Mouse (Mus musculus) cerebellum, adult 2 months (tissue): ENCODE data around the gene Rfc2. TPM values are rescaled to one million over a fixed set of nuclear protein-coding genes. Genes with fewer than 3 reads are reported as not detected.
"Not testable (repeated sequence)": the region's sequence is repeated elsewhere in the genome, so short reads cannot be mapped to it uniquely, and the experiment has no call there.

Experiments used
- DNase-seq, 2 experiments: peaks; one replicate each; pipeline ENCODE4 v3.0.0; 2021
- H3K27ac ChIP-seq: fragments of 200-500 bp; 2 replicates; pipeline ENCODE4 v1.5.1; 2012; ENCODE audit warnings: low read length, control low read depth, inconsistent platforms; ENCODE audit not compliant: insufficient read depth
- H3K27me3 ChIP-seq: fragments of 200-500 bp; 2 replicates; pipeline ENCODE4 v1.6.1; 2012; ENCODE audit warnings: inconsistent platforms, mild to moderate bottlenecking, low read length, moderate library complexity; ENCODE audit not compliant: control insufficient read depth, insufficient read depth
- H3K4me1 ChIP-seq: fragments of 200-500 bp; 2 replicates; pipeline ENCODE4 v1.6.1; 2011; ENCODE audit warnings: low read length; ENCODE audit not compliant: control insufficient read depth, insufficient read depth
- H3K4me3 ChIP-seq: fragments of 200-500 bp; replicated peaks from 2 replicates; pipeline ENCODE3; 2011; ENCODE audit warnings: mild to moderate bottlenecking, low read depth, low read length, control low read depth; ENCODE audit not compliant: insufficient read depth
- CTCF ChIP-seq: fragments of 200-500 bp; IDR thresholded peaks from 2 replicates; pipeline ENCODE4 v1.5.1; 2011; ENCODE audit warnings: low read depth, mild to moderate bottlenecking, control low read depth, low read length, moderate library complexity, borderline replicate concordance; ENCODE audit not compliant: insufficient read depth
- POLR2A ChIP-seq: fragments of 200-500 bp; IDR thresholded peaks from 2 replicates; pipeline ENCODE4 v1.6.1; 2011; ENCODE audit warnings: low read length, control low read depth, borderline replicate concordance; ENCODE audit not compliant: insufficient read depth
- WGBS: fragments of 180-500 bp; shearing (Covaris S2); methylation state at CpG from one replicate; pipeline ENCODE4 v1.1.7; 2018; 5-methylcytosine and 5-hydroxymethylcytosine counted together
- polyA plus RNA-seq: library from polyadenylated mRNA; depleted of rRNA; stranded (reverse); fragments of >200 nt; gene quantifications from 2 replicates; pipeline ENCODE4 v1.2.3, GENCODE M21; 2012

Rfc2 gene
- polyA plus RNA-seq, 1 experiment = 116 TPM

GRCm38 (mm10) chr5:134637820-134638367 lies 56.7 kb downstream of the Rfc2 start:
- WGBS = 10% methylated on average over 5 of the region's 5 CpGs
- Histone ChIP-seq H3K4me1 (no peaks in the 10 kb centered on the region), H3K27me3 (no peaks in the 10 kb centered on the region), H3K27ac (no peak overlapping the region), H3K4me3 (peak overlapping the region; percentile 72)
- DNase-seq = no peak
- TF ChIP-seq CTCF (no peak), POLR2A (no peak)

GRCm38 (mm10) chr5:134638461-134639268 lies 57.5 kb downstream of the Rfc2 start:
- H3K4me3 ChIP-seq = peak overlapping the region; percentile 72
- no peak for TF ChIP-seq CTCF
- TF ChIP-seq POLR2A = no peak
- DNase-seq = no peak
- WGBS = under 1% methylated on average over 84 of the region's 85 CpGs
- no peaks in the 10 kb centered on the region for H3K4me1 ChIP-seq
- no peaks in the 10 kb centered on the region for H3K27me3 ChIP-seq
- H3K27ac ChIP-seq = peak overlapping the region; percentile 91

GRCm38 (mm10) chr5:134639269-134639682 lies 58.1 kb downstream of the Rfc2 start, which contains the start of gene Eif4h:
TSS of gene Eif4h (minus strand) at chr5:134639490.
- peak within 1 kb of the TSS; percentile 72 for H3K4me3 ChIP-seq
- H3K27me3 ChIP-seq = no peaks in the 10 kb centered on the region
- peak; percentile 97 to 98 for DNase-seq
- no peaks in the 10 kb centered on the region for H3K4me1 ChIP-seq
- WGBS = under 1% methylated on average over 48 of the region's 52 CpGs
- TF ChIP-seq POLR2A = peak; percentile 82
- TF ChIP-seq CTCF = no peak
- peak within 1 kb of the TSS; percentile 91 for H3K27ac ChIP-seq

GRCm38 (mm10) chr5:134640371-134640770 lies 59.2 kb downstream of the Rfc2 start:
- no peaks in the 10 kb centered on the region for H3K4me1 ChIP-seq
- no peak for TF ChIP-seq POLR2A
- no peak for TF ChIP-seq CTCF
- no peak overlapping the region for H3K4me3 ChIP-seq
- 96% methylated on average over 3 of the region's 3 CpGs for WGBS
- no peak for DNase-seq
- no peaks in the 10 kb centered on the region for H3K27me3 ChIP-seq
- no peak overlapping the region for H3K27ac ChIP-seq

- H3K4me1 ChIP-seq = no peaks in the 10 kb centered on the region
- H3K27me3 ChIP-seq = no peaks in the 10 kb centered on the region
- no peak overlapping the region for H3K4me3 ChIP-seq
- TF ChIP-seq POLR2A (no peak), CTCF (no peak)
- no peak overlapping the region for H3K27ac ChIP-seq
- no peak for DNase-seq
- 57% methylated on average over 1 of the region's 1 CpGs for WGBS
These were observed 63.0 kb downstream of the Rfc2 start for GRCm38 (mm10) chr5:134644121-134644520.

- Histone ChIP-seq H3K4me3 (no peak overlapping the region), H3K27ac (no peak overlapping the region), H3K4me1 (no peaks in the 10 kb centered on the region), H3K27me3 (no peaks in the 10 kb centered on the region)
- no peak for TF ChIP-seq CTCF
- TF ChIP-seq POLR2A = no peak
- no peak for DNase-seq
- 73% methylated on average over 8 of the region's 8 CpGs for WGBS
These were observed 63.5 kb downstream of the Rfc2 start for GRCm38 (mm10) chr5:134644643-134645118.

- DNase-seq = no peak
- TF ChIP-seq CTCF (no peak), POLR2A (no peak)
- H3K27me3 ChIP-seq = no peaks in the 10 kb centered on the region
- 75% methylated on average over 4 of the region's 4 CpGs for WGBS
- no peak overlapping the region for H3K27ac ChIP-seq
- no peak overlapping the region for H3K4me3 ChIP-seq
- no peaks in the 10 kb centered on the region for H3K4me1 ChIP-seq
These were observed 65.3 kb downstream of the Rfc2 start for GRCm38 (mm10) chr5:134646461-134646860.

GRCm38 (mm10) chr5:134647394-134647793 lies 66.2 kb downstream of the Rfc2 start:
- H3K27me3 ChIP-seq = no peaks in the 10 kb centered on the region
- H3K4me3 ChIP-seq = no peak overlapping the region
- no peaks in the 10 kb centered on the region for H3K4me1 ChIP-seq
- H3K27ac ChIP-seq = no peak overlapping the region
- 80% methylated on average over 2 of the region's 2 CpGs for WGBS
- DNase-seq = no peak
- no peak for TF ChIP-seq POLR2A
- TF ChIP-seq CTCF = no peak

- WGBS = 67% methylated on average over 4 of the region's 4 CpGs
- not testable (repeated sequence) for H3K27me3 ChIP-seq, H3K4me1 ChIP-seq, DNase-seq, H3K27ac ChIP-seq, H3K4me3 ChIP-seq
These were observed 67.8 kb downstream of the Rfc2 start for GRCm38 (mm10) chr5:134648976-134649375.
